Mouse (Mus musculus) cerebellum, adult 11-12 months (tissue): ENCODE results near the gene Olfr618.
"Not testable (repeated sequence)": the region's sequence is repeated elsewhere in the genome, so short reads cannot be mapped to it uniquely, and the experiment has no call there.

Source experiments
- DNase-seq: peaks from one replicate; pipeline ENCODE4 v3.0.0; 2022

Gene Olfr618

DNA sequence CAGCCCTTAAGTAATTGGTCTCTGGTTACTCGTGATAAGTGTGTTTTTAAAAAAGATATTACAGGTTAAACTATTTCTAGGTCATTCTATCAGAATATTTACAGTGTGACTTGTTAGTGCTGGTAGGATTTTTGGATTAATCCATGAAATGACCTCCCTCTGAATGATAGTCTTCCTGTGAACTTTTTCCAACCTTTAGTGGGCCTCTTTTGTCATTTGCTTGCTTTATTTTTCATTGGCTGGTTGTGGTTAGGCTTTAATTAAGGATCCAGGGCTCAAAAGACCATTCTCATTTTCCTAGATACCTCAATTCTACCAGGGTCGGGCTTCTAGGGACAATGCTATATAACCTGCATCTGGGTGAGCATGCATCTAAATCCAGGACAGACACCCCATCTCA is at the start of gene Olfr618:
Gene Olfr618 (plus strand): TSS at position 301 of the 400 bp plus-strand sequence.
- DNase-seq: no peak

DNA sequence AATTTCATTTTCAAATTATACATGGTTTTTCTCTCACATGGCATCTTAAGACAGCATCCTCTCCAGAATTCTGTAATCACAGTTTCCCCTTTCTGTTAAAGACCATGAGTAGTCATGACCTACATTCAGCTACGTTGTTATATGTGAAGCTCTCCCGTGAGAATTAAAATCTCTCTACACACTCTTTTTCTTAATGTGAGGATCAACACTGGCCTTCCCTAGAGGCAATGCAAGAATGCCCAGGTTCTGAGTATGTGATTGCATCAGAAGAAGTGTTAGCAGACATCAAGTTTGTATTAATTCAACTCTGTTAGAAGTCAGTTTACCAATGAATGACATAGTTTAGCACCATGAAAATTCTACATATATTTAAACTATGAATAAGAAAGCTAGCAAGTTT is 47.3 kb upstream of the Olfr618 start, which contains the start of gene Olfr612:
Gene Olfr612 (minus strand): TSS at position 101 of the 400 bp plus-strand sequence.
- DNase-seq: not testable (repeated sequence)

DNA sequence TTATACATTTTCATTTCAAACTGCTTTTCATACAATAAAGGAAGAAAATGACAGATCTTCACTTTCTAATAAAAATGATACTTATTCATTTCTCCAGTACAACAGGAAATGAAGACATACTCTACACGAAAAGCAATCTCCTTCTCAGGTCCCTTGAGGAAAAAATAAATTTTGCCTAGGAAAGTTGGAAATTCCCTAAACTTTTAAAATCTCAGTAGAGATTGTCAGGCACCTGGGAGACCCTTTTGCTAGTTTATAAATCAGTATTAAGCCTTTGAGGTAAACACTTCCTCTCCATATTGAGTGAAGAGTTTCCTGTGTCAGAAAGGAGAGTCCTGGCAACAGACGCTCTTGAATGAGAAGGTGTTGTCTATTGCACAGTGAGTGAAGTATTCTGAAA is 42.1 kb upstream of the Olfr618 start, which contains the start of gene Olfr613:
Gene Olfr613 (plus strand): TSS at position 301 of the 400 bp plus-strand sequence.
- DNase-seq: no peak

DNA sequence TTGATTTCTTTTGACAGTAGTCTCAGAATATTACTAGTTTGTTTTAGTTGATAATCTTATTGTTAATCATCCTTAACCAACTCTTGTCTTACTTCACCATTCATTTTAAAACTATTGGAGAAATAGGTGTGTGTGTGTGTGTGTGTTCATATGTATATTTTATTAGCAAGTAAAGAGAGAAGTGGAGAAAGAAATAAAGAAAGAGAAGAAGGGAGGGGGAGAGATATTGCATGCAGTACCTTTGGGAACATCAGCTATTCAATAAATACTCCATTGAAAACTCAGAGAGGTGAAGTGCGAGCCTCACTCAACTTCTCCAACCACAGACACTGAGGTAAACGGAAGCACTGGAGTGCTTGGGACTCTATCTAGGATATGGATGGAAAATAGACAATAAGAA is 34.1 kb upstream of the Olfr618 start, which contains the start of gene Olfr615:
Gene Olfr615 (plus strand): TSS at position 301 of the 400 bp plus-strand sequence.
- DNase-seq: no peak

DNA sequence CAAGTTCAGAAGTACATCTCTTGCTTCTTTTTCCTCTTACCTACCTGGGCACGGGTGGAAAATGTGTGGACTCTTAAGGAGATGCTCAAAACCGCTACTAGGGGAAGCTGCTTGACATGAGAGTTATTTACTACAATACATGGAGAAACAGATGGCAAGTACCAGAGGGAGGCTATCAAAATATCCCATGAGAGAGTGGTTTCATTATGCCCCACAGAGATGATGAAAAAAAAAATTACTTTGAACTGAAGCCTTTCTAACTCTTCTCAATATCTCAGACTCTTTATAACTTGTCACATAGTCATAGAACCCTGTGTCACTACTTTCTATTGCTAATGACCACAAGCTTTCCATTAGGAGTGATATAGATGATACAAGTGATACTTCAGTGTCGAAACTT is 20.9 kb upstream of the Olfr618 start, which contains the start of gene Olfr616:
Gene Olfr616 (minus strand): TSS at position 101 of the 400 bp plus-strand sequence.
- no peak for DNase-seq

DNA sequence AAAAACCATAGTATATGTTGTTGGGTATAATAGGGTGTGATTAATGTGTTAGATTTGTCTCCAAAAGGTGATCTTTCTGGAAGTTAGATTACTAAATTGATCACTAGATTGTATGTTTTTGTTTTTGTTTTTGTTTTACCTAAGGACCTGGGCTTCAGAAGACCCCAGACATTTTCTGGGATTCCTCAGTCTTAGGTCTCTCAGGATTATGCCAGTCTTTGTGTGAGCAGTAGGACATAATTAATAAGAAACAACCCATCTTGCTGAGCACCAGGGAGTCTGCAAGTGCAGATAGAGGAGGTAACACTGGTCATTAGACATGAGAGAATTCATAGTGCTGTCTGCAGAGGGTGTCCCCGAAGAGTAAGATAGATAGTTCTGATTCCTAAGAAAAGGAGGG is 17.1 kb upstream of the Olfr618 start, which contains the start of gene Olfr617:
Gene Olfr617 (plus strand): TSS at position 301 of the 400 bp plus-strand sequence.
- no peak for DNase-seq

DNA sequence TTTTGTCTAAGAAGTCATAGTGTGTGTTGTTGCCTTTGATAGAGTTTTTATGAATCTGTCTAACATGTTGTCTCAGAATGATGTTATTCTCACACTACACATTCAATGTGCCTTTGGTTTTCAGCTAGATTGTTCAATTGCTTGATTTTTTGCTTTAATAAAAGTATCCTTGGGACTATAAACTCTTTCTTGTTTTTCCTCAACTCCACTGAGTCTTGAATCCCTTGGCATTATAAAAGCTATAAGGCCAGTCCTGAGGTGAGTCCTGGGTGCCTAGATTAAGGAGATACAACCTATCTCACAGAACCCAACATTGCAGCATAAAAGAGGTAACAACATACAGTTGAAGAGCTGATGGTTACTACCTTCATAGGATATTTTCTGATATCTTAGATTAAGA is 10.4 kb downstream of the Olfr618 start, which contains the start of gene Olfr619:
Gene Olfr619 (plus strand): TSS at position 301 of the 400 bp plus-strand sequence.
- DNase-seq: no peak

DNA sequence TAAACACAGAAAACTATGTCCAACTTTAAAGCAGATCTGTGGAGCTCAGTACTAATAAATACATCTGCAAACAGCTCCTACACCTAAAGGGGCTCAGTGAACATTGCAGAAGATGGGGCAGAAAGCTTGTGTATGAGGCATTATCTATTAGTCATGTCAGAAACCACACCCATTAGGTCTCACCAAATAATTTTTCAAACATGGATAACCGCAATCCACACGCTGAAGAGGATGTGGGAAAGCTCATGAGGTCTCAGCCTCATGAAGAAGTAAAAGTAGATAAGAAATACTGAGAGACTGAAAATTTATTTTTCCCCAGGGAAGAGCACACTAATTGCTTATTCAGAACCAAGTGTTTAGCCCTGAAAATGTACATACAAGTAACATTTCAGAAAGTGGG is 17.5 kb downstream of the Olfr618 start:
- no peak for DNase-seq

DNA sequence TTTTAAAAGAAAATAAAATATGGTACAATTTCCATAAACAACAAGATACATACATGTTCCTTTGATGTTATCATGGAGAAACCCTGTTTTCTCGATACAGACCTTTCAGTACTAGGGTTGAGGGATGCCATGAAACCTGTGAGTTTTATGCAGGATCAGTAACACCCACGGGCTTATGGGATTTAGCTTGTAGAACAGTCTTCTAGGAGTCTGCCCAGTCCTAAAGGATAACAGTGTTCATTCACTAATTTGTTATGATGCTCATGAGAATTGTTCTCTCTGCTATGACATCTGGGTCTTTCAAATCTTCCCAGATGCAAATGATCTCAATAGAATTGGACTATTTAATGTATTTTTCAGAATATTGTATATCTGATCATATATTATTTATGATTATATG is 22.5 kb downstream of the Olfr618 start, which contains the start of gene Olfr620:
Gene Olfr620 (minus strand): TSS at position 101 of the 400 bp plus-strand sequence.
- no peak for DNase-seq

DNA sequence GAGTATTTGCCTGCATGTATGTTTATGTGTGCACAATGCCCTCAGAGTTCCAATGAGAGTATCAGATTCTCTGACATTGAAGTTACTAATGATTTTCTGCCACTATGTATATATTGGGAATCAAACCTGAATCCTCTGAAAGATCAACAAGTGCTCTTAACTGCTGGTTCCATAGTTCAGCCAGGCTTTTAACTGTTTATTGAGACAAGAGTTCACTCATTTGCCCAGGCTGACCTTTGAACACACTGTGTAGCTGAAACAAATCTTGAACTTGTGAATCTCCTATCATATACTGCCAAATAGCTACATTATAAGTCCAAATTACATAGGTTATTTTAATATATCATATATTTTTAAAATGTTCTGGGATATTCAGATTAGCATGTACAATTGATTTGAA is 46.9 kb downstream of the Olfr618 start:
- DNase-seq: no peak

DNA sequence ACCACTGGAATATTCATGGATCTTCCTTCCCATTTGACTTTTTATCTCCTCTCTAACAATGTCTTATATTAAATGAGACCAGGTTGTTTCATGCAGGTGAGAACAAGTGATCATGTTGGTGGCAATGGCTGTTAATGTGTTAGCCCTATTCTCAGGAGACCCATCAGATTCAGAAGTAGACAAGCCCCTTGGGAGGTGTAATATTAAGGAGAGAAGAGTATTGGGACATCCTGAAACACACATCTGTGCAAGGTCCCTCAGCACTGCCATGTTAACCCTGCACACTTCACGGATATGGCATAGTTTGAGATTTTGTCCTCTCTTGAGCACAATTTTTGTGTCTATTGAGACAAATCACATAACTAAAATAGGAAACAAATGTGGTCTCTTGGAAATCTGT is 52.7 kb downstream of the Olfr618 start, which contains the start of gene Olfr622:
Gene Olfr622 (minus strand): TSS at position 101 of the 400 bp plus-strand sequence.
- DNase-seq: no peak

DNA sequence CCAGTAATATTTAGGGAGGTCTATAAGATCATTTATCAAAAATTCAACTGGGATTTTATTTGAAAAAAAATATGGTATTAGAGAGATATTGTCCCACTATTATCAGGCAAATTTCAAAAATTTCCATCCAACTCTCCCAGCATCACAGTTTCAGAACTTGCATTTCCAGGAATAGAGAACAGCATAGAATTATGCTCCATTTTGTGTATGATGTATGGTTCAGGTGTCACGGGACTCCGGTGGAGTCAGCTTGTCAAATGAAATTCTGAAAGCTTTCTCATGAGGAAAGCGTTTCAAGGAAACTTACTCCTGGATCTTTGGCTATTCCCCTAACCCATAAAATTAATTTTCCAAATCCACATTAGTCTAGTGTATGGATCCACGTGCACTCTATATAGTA is 54.2 kb downstream of the Olfr618 start:
- no peak for DNase-seq
